Mouse (Mus musculus): ENCODE measurements around the gene Elac2. TPM values are rescaled to one million over a fixed set of nuclear protein-coding genes. Genes with fewer than 3 reads are reported as not detected.

Gene Elac2
- total RNA-seq (2014; fragmentation: Nextera tagmentation) (23.8 and 29.5 TPM in 2 replicates), total RNA-seq (2017) (33.3 and 38.0 TPM in 2 replicates)

- ATAC-seq (replicated peaks; ENCODE audit: poor library complexity, severe bottlenecking), result peak; percentile 98
These were observed at the start of gene Elac2 for GRCm38 (mm10) chr11:64978720-64979488. Elac2 (plus strand) TSS chr11:64979038.

GRCm38 (mm10) chr11:64929130-64929529, 49.7 kb upstream of the Elac2 start:
- ATAC-seq (replicated peaks; ENCODE audit: poor library complexity, severe bottlenecking), result no peak

- no peak for ATAC-seq (replicated peaks; ENCODE audit: poor library complexity, severe bottlenecking)
These were observed 47.6 kb upstream of the Elac2 start for GRCm38 (mm10) chr11:64931060-64931770.

GRCm38 (mm10) chr11:64937226-64937625, 41.6 kb upstream of the Elac2 start:
- ATAC-seq (replicated peaks; ENCODE audit: poor library complexity, severe bottlenecking), result no peak

GRCm38 (mm10) chr11:64941193-64941592, 37.6 kb upstream of the Elac2 start:
- no peak for ATAC-seq (replicated peaks; ENCODE audit: poor library complexity, severe bottlenecking)

GRCm38 (mm10) chr11:64949782-64950181, 29.1 kb upstream of the Elac2 start:
- ATAC-seq (replicated peaks; ENCODE audit: poor library complexity, severe bottlenecking), result no peak

- ATAC-seq (replicated peaks; ENCODE audit: poor library complexity, severe bottlenecking), result no peak
These were observed 21.7 kb upstream of the Elac2 start for GRCm38 (mm10) chr11:64956962-64957729.

- ATAC-seq (replicated peaks; ENCODE audit: poor library complexity, severe bottlenecking), result no peak
These were observed 16.2 kb upstream of the Elac2 start for GRCm38 (mm10) chr11:64962629-64963028.

- ATAC-seq (replicated peaks; ENCODE audit: poor library complexity, severe bottlenecking), result peak; percentile 93
These were observed 10.3 kb upstream of the Elac2 start for GRCm38 (mm10) chr11:64968507-64968906.

- ATAC-seq (replicated peaks; ENCODE audit: poor library complexity, severe bottlenecking), result no peak
These were observed 9.9 kb upstream of the Elac2 start for GRCm38 (mm10) chr11:64968939-64969342.

GRCm38 (mm10) chr11:64971471-64971988, 7.3 kb upstream of the Elac2 start:
- ATAC-seq (replicated peaks; ENCODE audit: poor library complexity, severe bottlenecking), result no peak

- ATAC-seq (replicated peaks; ENCODE audit: poor library complexity, severe bottlenecking), result no peak
These were observed 6.4 kb upstream of the Elac2 start for GRCm38 (mm10) chr11:64972418-64972817.

- no peak; the same call in 1 of the 2 replicates for ATAC-seq (replicated peaks; ENCODE audit: poor library complexity, severe bottlenecking)
These were observed 629 bp downstream of the Elac2 start for GRCm38 (mm10) chr11:64979489-64979845.

GRCm38 (mm10) chr11:64988556-64988955, 9.7 kb downstream of the Elac2 start:
- ATAC-seq (replicated peaks; ENCODE audit: poor library complexity, severe bottlenecking), result no peak

GRCm38 (mm10) chr11:64998439-64998838, 19.6 kb downstream of the Elac2 start:
- ATAC-seq (replicated peaks; ENCODE audit: poor library complexity, severe bottlenecking), result no peak

- no peak for ATAC-seq (replicated peaks; ENCODE audit: poor library complexity, severe bottlenecking)
These were observed 20.8 kb downstream of the Elac2 start for GRCm38 (mm10) chr11:64999685-65000084.

- no peak for ATAC-seq (replicated peaks; ENCODE audit: poor library complexity, severe bottlenecking)
These were observed 22.9 kb downstream of the Elac2 start for GRCm38 (mm10) chr11:65001729-65002128.

- ATAC-seq (replicated peaks; ENCODE audit: poor library complexity, severe bottlenecking), result no peak
These were observed 24.8 kb downstream of the Elac2 start for GRCm38 (mm10) chr11:65003611-65004010.

- ATAC-seq (replicated peaks; ENCODE audit: poor library complexity, severe bottlenecking), result no peak
These were observed 26.0 kb downstream of the Elac2 start for GRCm38 (mm10) chr11:65004836-65005235.

- no peak for ATAC-seq (replicated peaks; ENCODE audit: poor library complexity, severe bottlenecking)
These were observed 27.2 kb downstream of the Elac2 start for GRCm38 (mm10) chr11:65006047-65006446.

GRCm38 (mm10) chr11:65013906-65014305, 35.1 kb downstream of the Elac2 start:
- ATAC-seq (replicated peaks; ENCODE audit: poor library complexity, severe bottlenecking), result no peak

Data from granulocyte monocyte progenitor cell, adult 5-6 weeks (primary cell).